Mouse (Mus musculus) forebrain, embryonic 11.5 days (tissue): ENCODE data around the gene Rps15a. TPM values are rescaled to one million over a fixed set of nuclear protein-coding genes. Genes with fewer than 3 reads are reported as not detected.

Source experiments
- ATAC-seq: fragments of 200-750 bp; cut with Nextera tagmentation; replicated peaks from 2 replicates; pipeline ENCODE4 v1.8.0; 2017; ENCODE audit warnings: moderate TSS enrichment; ENCODE audit not compliant: low FRiP score
- DNase-seq: peaks from one replicate; pipeline ENCODE4 v3.0.0-alpha.2; 2017; ENCODE audit warnings: low spot score
- H3K27ac ChIP-seq: fragments of 300-500 bp; sonication (generic); 2 replicates; pipeline ENCODE4 v1.5.1; 2014; ENCODE audit warnings: low read depth, low read length
- H3K27me3 ChIP-seq: fragments of 300-500 bp; sonication (generic); 2 replicates; pipeline ENCODE4 v1.6.1; 2014; ENCODE audit warnings: mild to moderate bottlenecking, low read length, mixed read lengths; ENCODE audit not compliant: control insufficient read depth, insufficient read depth
- H3K36me3 ChIP-seq: fragments of 300-500 bp; sonication (generic); 2 replicates; pipeline ENCODE4 v1.6.1; 2014; ENCODE audit warnings: mild to moderate bottlenecking, low read length, moderate library complexity, mixed read lengths; ENCODE audit not compliant: control insufficient read depth, insufficient read depth
- H3K4me1 ChIP-seq: fragments of 300-500 bp; sonication (generic); replicated peaks from 2 replicates; pipeline ENCODE4 v1.6.1; 2014; ENCODE audit warnings: low read length, mixed read lengths; ENCODE audit not compliant: control insufficient read depth, insufficient read depth
- H3K4me2 ChIP-seq: fragments of 300-500 bp; sonication (generic); 2 replicates; pipeline ENCODE4 v1.6.1; 2014; ENCODE audit warnings: low read depth, mild to moderate bottlenecking, low read length, moderate library complexity, mixed read lengths; ENCODE audit not compliant: severe bottlenecking
- H3K4me3 ChIP-seq: fragments of 300-500 bp; sonication (generic); 2 replicates; pipeline ENCODE4 v1.5.1; 2014; ENCODE audit warnings: low read depth, low read length
- H3K9ac ChIP-seq: fragments of 300-500 bp; sonication (generic); 2 replicates; pipeline ENCODE4 v1.6.1; 2014; ENCODE audit warnings: low read length
- H3K9me3 ChIP-seq: fragments of 300-500 bp; sonication (generic); 2 replicates; pipeline ENCODE4 v1.6.1; 2016; ENCODE audit warnings: low read length, mixed read lengths; ENCODE audit not compliant: control insufficient read depth
- WGBS: fragments of 180-500 bp; shearing (Covaris S2); extraction: QIAGEN DNeasy Blood & Tissue Kit; methylation state at CpG from one replicate; pipeline ENCODE4 v1.1.7; 2014; 5-methylcytosine and 5-hydroxymethylcytosine counted together
- polyA plus RNA-seq: library from polyadenylated mRNA; unstranded; fragments of >200 nt; fragmentation: Nextera tagmentation; extraction: Ambion mirVana; gene quantifications from 2 replicates; pipeline ENCODE4 v1.2.1, GENCODE M21; 2014

Rps15a gene
- polyA plus RNA-seq, 1 experiment from 2014 or later: 627 TPM

GRCm38 (mm10) chr7:118119142-118119541 lies 3.2 kb upstream of the Rps15a start:
- 54% methylated on average over 2 of the region's 2 CpGs for WGBS
- no peaks in the 10 kb centered on the region for H3K9me3 ChIP-seq
- no peaks in the 10 kb centered on the region for H3K27me3 ChIP-seq
- no peak overlapping the region for H3K4me2 ChIP-seq
- H3K9ac ChIP-seq: no peak overlapping the region
- DNase-seq (no peak), ATAC-seq (no peak)
- H3K27ac ChIP-seq: no peak overlapping the region
- peaks cover 29% of the 10 kb centered on the region; the same call in 1 of the 2 replicates for H3K36me3 ChIP-seq
- H3K4me3 ChIP-seq: no peak overlapping the region
- H3K4me1 ChIP-seq: peaks cover 6% of the 10 kb centered on the region; the same call in 1 of the 2 replicates

GRCm38 (mm10) chr7:118118426-118118825 lies 2.4 kb upstream of the Rps15a start:
- no peak overlapping the region for H3K27ac ChIP-seq
- H3K4me1 ChIP-seq: peaks cover 11% of the 10 kb centered on the region; the same call in 1 of the 2 replicates
- H3K27me3 ChIP-seq: no peaks in the 10 kb centered on the region
- peaks cover 33% of the 10 kb centered on the region; the same call in 1 of the 2 replicates for H3K36me3 ChIP-seq
- H3K4me2 ChIP-seq: no peak overlapping the region
- H3K9ac ChIP-seq: no peak overlapping the region
- no peak for DNase-seq
- H3K9me3 ChIP-seq: no peaks in the 10 kb centered on the region
- WGBS: 86% methylated on average over 3 of the region's 3 CpGs
- H3K4me3 ChIP-seq: no peak overlapping the region
- no peak for ATAC-seq

GRCm38 (mm10) chr7:118117539-118118210 lies 1.7 kb upstream of the Rps15a start:
- peaks cover 35% of the 10 kb centered on the region; the same call in 1 of the 2 replicates for H3K36me3 ChIP-seq
- WGBS: 45% methylated on average over 4 of the region's 4 CpGs
- peaks cover 13% of the 10 kb centered on the region; the same call in 1 of the 2 replicates for H3K4me1 ChIP-seq
- no peaks in the 10 kb centered on the region for H3K9me3 ChIP-seq
- DNase-seq: no peak
- no peak overlapping the region for H3K27ac ChIP-seq
- no peak for ATAC-seq
- no peaks in the 10 kb centered on the region for H3K27me3 ChIP-seq
- H3K4me2 ChIP-seq: no peak overlapping the region
- H3K4me3 ChIP-seq: no peak overlapping the region
- no peak overlapping the region for H3K9ac ChIP-seq

- peaks cover 35% of the 10 kb centered on the region; the same call in 1 of the 2 replicates for H3K36me3 ChIP-seq
- peak; percentile 22; the same call in 1 of the 2 replicates for ATAC-seq
- WGBS: 19% methylated on average over 8 of the region's 8 CpGs
- no peak overlapping the region; the same call in 1 of the 2 replicates for H3K9ac ChIP-seq
- H3K4me3 ChIP-seq: peak overlapping the region; percentile 98; the same call in 1 of the 2 replicates
- H3K9me3 ChIP-seq: no peaks in the 10 kb centered on the region
- no peaks in the 10 kb centered on the region for H3K27me3 ChIP-seq
- DNase-seq: peak; percentile 45
- peaks cover 13% of the 10 kb centered on the region; the same call in 1 of the 2 replicates for H3K4me1 ChIP-seq
- H3K4me2 ChIP-seq: no peak overlapping the region
- H3K27ac ChIP-seq: no peak overlapping the region
These were observed 975 bp upstream of the Rps15a start for GRCm38 (mm10) chr7:118116787-118117538.

GRCm38 (mm10) chr7:118115533-118115876 lies 483 bp downstream of the Rps15a start:
- Histone ChIP-seq H3K9ac (peak overlapping the region; percentile 99), H3K27ac (peak overlapping the region; percentile 73), H3K4me1 (peaks cover 15% of the 10 kb centered on the region; the same call in 1 of the 2 replicates), H3K36me3 (peaks cover 30% of the 10 kb centered on the region; the same call in 1 of the 2 replicates), H3K9me3 (no peaks in the 10 kb centered on the region), H3K27me3 (no peaks in the 10 kb centered on the region), H3K4me2 (peak overlapping the region; percentile 65), H3K4me3 (peak overlapping the region; percentile 98)
- WGBS: 0% methylated on average over 20 of the region's 20 CpGs
- peak; percentile 56; the same call in 1 of the 2 replicates for ATAC-seq
- no peak for DNase-seq

- 70% methylated on average over 5 of the region's 5 CpGs for WGBS
- Histone ChIP-seq H3K4me1 (peaks cover 15% of the 10 kb centered on the region; the same call in 1 of the 2 replicates), H3K27me3 (no peaks in the 10 kb centered on the region), H3K9ac (peak overlapping the region; percentile 99), H3K36me3 (peaks cover 25% of the 10 kb centered on the region; the same call in 1 of the 2 replicates), H3K4me2 (peak overlapping the region; percentile 65), H3K27ac (no peak overlapping the region), H3K4me3 (peak overlapping the region; percentile 98), H3K9me3 (no peaks in the 10 kb centered on the region)
- DNase-seq (no peak), ATAC-seq (no peak)
These were observed 2.3 kb downstream of the Rps15a start for GRCm38 (mm10) chr7:118113541-118114297.

GRCm38 (mm10) chr7:118111128-118111527 lies 4.9 kb downstream of the Rps15a start:
- no peak for DNase-seq
- H3K4me1 ChIP-seq: peaks cover 15% of the 10 kb centered on the region; the same call in 1 of the 2 replicates
- H3K4me3 ChIP-seq: no peak overlapping the region; the same call in 1 of the 2 replicates
- no peak overlapping the region; the same call in 1 of the 2 replicates for H3K9ac ChIP-seq
- H3K27me3 ChIP-seq: no peaks in the 10 kb centered on the region
- 88% methylated on average over 3 of the region's 3 CpGs for WGBS
- peak overlapping the region; percentile 26; the same call in 1 of the 2 replicates for H3K4me2 ChIP-seq
- no peak for ATAC-seq
- peaks cover 27% of the 10 kb centered on the region; the same call in 1 of the 2 replicates for H3K36me3 ChIP-seq
- no peak overlapping the region for H3K27ac ChIP-seq
- no peaks in the 10 kb centered on the region for H3K9me3 ChIP-seq

GRCm38 (mm10) chr7:118107671-118108070 lies 8.3 kb downstream of the Rps15a start:
- Histone ChIP-seq H3K4me3 (no peak overlapping the region), H3K27ac (no peak overlapping the region), H3K36me3 (peaks cover 15% of the 10 kb centered on the region; the same call in 1 of the 2 replicates), H3K9ac (no peak overlapping the region), H3K9me3 (no peaks in the 10 kb centered on the region), H3K4me1 (0 out of 2 replicates have a peak, but pooled peaks cover 1% of the 10 kb centered on the region), H3K4me2 (no peak overlapping the region), H3K27me3 (no peaks in the 10 kb centered on the region)
- WGBS: 86% methylated on average over 1 of the region's 1 CpGs
- ATAC-seq (no peak), DNase-seq (no peak)
